Mouse (Mus musculus): ENCODE measurements around the gene Gm45623. TPM values are rescaled to one million over a fixed set of nuclear protein-coding genes. Genes with fewer than 3 reads are reported as not detected.
A peak's percentile ranks its signal among the peaks of the same experiment; 100 is the strongest.

The Gm45623 gene
- polyA plus RNA-seq, 1 experiment from 2014 or later = 2.8 TPM

- Histone ChIP-seq H3K27me3 (replicated peaks; ENCODE audit: control insufficient read depth, insufficient read depth, low read length) (no peaks in the 10 kb centered on the region), H3K4me2 (ENCODE audit: low read length) (no peak overlapping the region), H3K4me1 (ENCODE audit: control insufficient read depth, insufficient read depth, low read depth, low read length) (peaks cover 35% of the 10 kb centered on the region), H3K36me3 (ENCODE audit: control insufficient read depth, insufficient read depth, low read length) (no peaks in the 10 kb centered on the region), H3K9ac (ENCODE audit: low read depth, low read length) (no peak overlapping the region), H3K9me3 (ENCODE audit: control insufficient read depth, low read length) (no peaks in the 10 kb centered on the region), H3K4me3 (ENCODE audit: low read length) (no peak overlapping the region), H3K27ac (ENCODE audit: low read depth, low read length) (no peak overlapping the region)
- ATAC-seq = no peak
- WGBS = 60% methylated on average over 4 of the region's 4 CpGs
Observed at GRCm38 (mm10) chr13:56707606-56708005, 46.0 kb downstream of the Gm45623 start.

GRCm38 (mm10) chr13:56707111-56707510 is 46.5 kb downstream of the Gm45623 start:
- no peak overlapping the region for H3K4me2 ChIP-seq (ENCODE audit: low read length)
- WGBS = 81% methylated on average over 4 of the region's 4 CpGs
- H3K4me1 ChIP-seq (ENCODE audit: control insufficient read depth, insufficient read depth, low read depth, low read length) = peaks cover 39% of the 10 kb centered on the region

GRCm38 (mm10) chr13:56704596-56704995 is 49.0 kb downstream of the Gm45623 start:
- H3K36me3 ChIP-seq (ENCODE audit: control insufficient read depth, insufficient read depth, low read length) = no peaks in the 10 kb centered on the region
- H3K4me2 ChIP-seq (ENCODE audit: low read length) = peak overlapping the region; percentile 83
- peaks cover 39% of the 10 kb centered on the region for H3K4me1 ChIP-seq (ENCODE audit: control insufficient read depth, insufficient read depth, low read depth, low read length)
- H3K27me3 ChIP-seq (replicated peaks; ENCODE audit: control insufficient read depth, insufficient read depth, low read length) = no peaks in the 10 kb centered on the region
- no peak overlapping the region for H3K27ac ChIP-seq (ENCODE audit: low read depth, low read length)
- 64% methylated on average over 2 of the region's 2 CpGs for WGBS
- no peaks in the 10 kb centered on the region for H3K9me3 ChIP-seq (ENCODE audit: control insufficient read depth, low read length)
- H3K9ac ChIP-seq (ENCODE audit: low read depth, low read length) = peak overlapping the region; percentile 23; the same call in 1 of the 2 replicates
- H3K4me3 ChIP-seq (ENCODE audit: low read length) = peak overlapping the region; percentile 73
- no peak for ATAC-seq

More at GRCm38 (mm10) chr13:56707111-56707510, 46.5 kb downstream of the Gm45623 start:
- Histone ChIP-seq H3K36me3 (ENCODE audit: control insufficient read depth, insufficient read depth, low read length) (no peaks in the 10 kb centered on the region), H3K27ac (ENCODE audit: low read depth, low read length) (no peak overlapping the region), H3K27me3 (replicated peaks; ENCODE audit: control insufficient read depth, insufficient read depth, low read length) (no peaks in the 10 kb centered on the region), H3K9ac (ENCODE audit: low read depth, low read length) (no peak overlapping the region), H3K4me3 (ENCODE audit: low read length) (no peak overlapping the region), H3K9me3 (ENCODE audit: control insufficient read depth, low read length) (no peaks in the 10 kb centered on the region)
- no peak for ATAC-seq

DNA sequence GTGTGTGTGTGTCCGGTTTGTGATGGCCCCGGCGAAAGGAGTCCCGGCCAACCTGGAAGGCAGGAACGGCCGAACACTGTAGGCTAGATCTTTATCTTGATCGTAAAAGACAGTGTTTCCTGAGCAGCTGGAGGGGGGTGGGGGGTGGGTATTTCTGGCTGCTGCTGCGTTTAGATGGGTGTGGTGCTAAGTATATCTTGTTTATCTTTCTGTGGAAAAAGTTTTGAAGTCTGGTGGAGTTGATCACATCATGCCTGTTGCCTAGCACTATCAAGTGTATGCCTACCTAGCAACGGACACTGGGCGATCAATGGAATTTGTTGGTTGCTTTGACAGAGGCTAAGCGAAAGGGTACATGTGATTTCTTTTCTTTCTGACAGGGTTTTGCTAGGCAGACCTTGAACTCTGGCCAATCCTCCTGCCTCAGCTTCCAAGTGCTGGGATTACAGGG is 49.7 kb downstream of the Gm45623 start:
- ATAC-seq = peak; percentile 49

GRCm38 (mm10) chr13:56703222-56703870 is 50.3 kb downstream of the Gm45623 start:
- H3K27me3 ChIP-seq (replicated peaks; ENCODE audit: control insufficient read depth, insufficient read depth, low read length) = no peaks in the 10 kb centered on the region
- peak overlapping the region; percentile 99 for H3K27ac ChIP-seq (ENCODE audit: low read depth, low read length)
- peaks cover 46% of the 10 kb centered on the region for H3K4me1 ChIP-seq (ENCODE audit: control insufficient read depth, insufficient read depth, low read depth, low read length)
- H3K4me2 ChIP-seq (ENCODE audit: low read length) = peak overlapping the region; percentile 83
- H3K36me3 ChIP-seq (ENCODE audit: control insufficient read depth, insufficient read depth, low read length) = no peaks in the 10 kb centered on the region
- peak; percentile 80 for ATAC-seq
- H3K4me3 ChIP-seq (ENCODE audit: low read length) = peak overlapping the region; percentile 73
- peak overlapping the region; percentile 96 for H3K9ac ChIP-seq (ENCODE audit: low read depth, low read length)
- H3K9me3 ChIP-seq (ENCODE audit: control insufficient read depth, low read length) = no peaks in the 10 kb centered on the region
- 0% methylated on average over 41 of the region's 80 CpGs for WGBS

More for the DNA sequence above, 49.7 kb downstream of the Gm45623 start:
- peak overlapping the region; percentile 96 for H3K9ac ChIP-seq (ENCODE audit: low read depth, low read length)
- peak overlapping the region; percentile 83 for H3K4me2 ChIP-seq (ENCODE audit: low read length)
- H3K9me3 ChIP-seq (ENCODE audit: control insufficient read depth, low read length) = no peaks in the 10 kb centered on the region
- H3K4me1 ChIP-seq (ENCODE audit: control insufficient read depth, insufficient read depth, low read depth, low read length) = peaks cover 40% of the 10 kb centered on the region
- no peaks in the 10 kb centered on the region for H3K36me3 ChIP-seq (ENCODE audit: control insufficient read depth, insufficient read depth, low read length)
- peak overlapping the region; percentile 73 for H3K4me3 ChIP-seq (ENCODE audit: low read length)
- peak overlapping the region; percentile 99 for H3K27ac ChIP-seq (ENCODE audit: low read depth, low read length)
- no peaks in the 10 kb centered on the region for H3K27me3 ChIP-seq (replicated peaks; ENCODE audit: control insufficient read depth, insufficient read depth, low read length)
- 0% methylated on average over 11 of the region's 11 CpGs for WGBS

DNA sequence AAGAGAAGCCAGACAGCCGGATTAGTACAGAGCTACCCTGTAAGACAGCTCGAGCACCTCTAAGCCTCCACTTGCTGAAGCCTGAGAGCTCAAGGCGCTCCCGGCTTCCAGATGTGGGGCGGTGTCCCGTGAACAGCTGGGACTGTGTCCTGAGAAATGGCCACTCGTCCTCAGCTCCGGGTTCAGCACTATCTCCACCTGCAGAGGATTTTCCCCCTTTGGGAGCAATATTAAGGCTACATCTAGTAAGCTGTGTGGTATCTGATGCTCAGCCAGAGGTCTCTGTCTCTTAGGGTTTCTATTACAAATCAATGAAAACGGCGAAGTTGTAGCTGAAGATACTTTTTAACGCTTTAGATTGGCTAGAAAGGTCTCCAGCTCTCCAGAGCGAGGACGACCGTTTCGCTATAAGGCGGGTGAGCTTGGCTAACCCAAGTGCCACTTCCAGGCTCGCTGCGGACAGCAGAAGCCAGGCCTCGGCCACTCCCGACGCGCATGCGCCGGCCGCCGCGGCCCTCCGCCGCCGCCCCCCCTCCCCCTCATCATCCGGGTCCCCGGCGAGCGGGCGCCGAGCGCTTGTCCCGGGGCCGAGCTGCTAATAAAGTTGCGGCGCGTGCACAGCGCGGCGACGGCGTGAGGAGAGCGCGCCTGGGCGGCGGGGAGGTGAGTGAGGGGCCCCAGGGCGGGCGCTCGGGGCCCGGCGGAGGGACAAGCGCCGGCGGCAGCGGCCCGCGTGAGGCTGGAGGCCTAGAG is 51.0 kb downstream of the Gm45623 start, which contains the start of gene Smad5:
Smad5 (plus strand) TSS at position 542 of the 753 bp plus-strand sequence.
- peak within 1 kb of the TSS; percentile 99 for H3K27ac ChIP-seq (ENCODE audit: low read depth, low read length)
- no peaks in the 10 kb centered on the region for H3K36me3 ChIP-seq (ENCODE audit: control insufficient read depth, insufficient read depth, low read length)
- ATAC-seq = peak; percentile 86
- 7% methylated on average over 36 of the region's 62 CpGs for WGBS
- H3K4me2 ChIP-seq (ENCODE audit: low read length) = peak within 1 kb of the TSS; percentile 83
- H3K9ac ChIP-seq (ENCODE audit: low read depth, low read length) = peak within 1 kb of the TSS; percentile 96
- peaks cover 48% of the 10 kb centered on the region for H3K4me1 ChIP-seq (ENCODE audit: control insufficient read depth, insufficient read depth, low read depth, low read length)
- H3K27me3 ChIP-seq (replicated peaks; ENCODE audit: control insufficient read depth, insufficient read depth, low read length) = no peaks in the 10 kb centered on the region
- H3K4me3 ChIP-seq (ENCODE audit: low read length) = peak within 1 kb of the TSS; percentile 73
- H3K9me3 ChIP-seq (ENCODE audit: control insufficient read depth, low read length) = no peaks in the 10 kb centered on the region

Other genes with a start within 250 kb of the Gm45623 start
- 2.9 and 4.6 TPM in 2 replicates for gene Fbxl21, start 231.4 kb downstream of the Gm45623 start, polyA plus RNA-seq (2015; fragmentation: Nextera tagmentation; extraction: Ambion mirVana)
- not detected in 2 replicates for gene Lect2, start 205.3 kb downstream of the Gm45623 start, polyA plus RNA-seq (2015; fragmentation: Nextera tagmentation; extraction: Ambion mirVana)
- gene Tgfbi, start 144.3 kb downstream of the Gm45623 start, polyA plus RNA-seq (2015; fragmentation: Nextera tagmentation; extraction: Ambion mirVana) = 6.3 and 7.9 TPM in 2 replicates
- gene Smad5, start 50.8 kb downstream of the Gm45623 start, polyA plus RNA-seq (2015; fragmentation: Nextera tagmentation; extraction: Ambion mirVana) = 17.2 and 21.3 TPM in 2 replicates
- 5.2 and 6.3 TPM in 2 replicates for gene Trpc7, start 142.2 kb upstream of the Gm45623 start, polyA plus RNA-seq (2015; fragmentation: Nextera tagmentation; extraction: Ambion mirVana)